Mouse (Mus musculus) lung, embryonic 15.5 days (tissue): ENCODE results near the gene Gm45213. TPM values are rescaled to one million over a fixed set of nuclear protein-coding genes. Genes with fewer than 3 reads are reported as not detected.

ENCODE experiments used
- ATAC-seq: fragments of 200-750 bp; cut with Nextera tagmentation; 2 replicates; pipeline ENCODE4 v1.8.0; 2017; ENCODE audit warnings: moderate number of reproducible peaks, borderline replicate concordance; ENCODE audit not compliant: low FRiP score, low TSS enrichment; ENCODE audit errors: extremely low read depth
- H3K27ac ChIP-seq: fragments of 300-500 bp; sonication (generic); 2 replicates; pipeline ENCODE4 v1.5.1; 2015; ENCODE audit warnings: moderate library complexity, mild to moderate bottlenecking, inconsistent platforms
- H3K27me3 ChIP-seq: fragments of 300-500 bp; sonication (generic); 2 replicates; pipeline ENCODE4 v1.6.1; 2015; ENCODE audit warnings: inconsistent platforms
- H3K36me3 ChIP-seq: fragments of 300-500 bp; sonication (generic); 2 replicates; pipeline ENCODE4 v1.6.1; 2015; ENCODE audit warnings: inconsistent platforms
- H3K4me1 ChIP-seq: fragments of 300-500 bp; sonication (generic); 2 replicates; pipeline ENCODE4 v1.6.1; 2015; ENCODE audit warnings: inconsistent platforms
- H3K4me2 ChIP-seq: fragments of 300-500 bp; sonication (generic); 2 replicates; pipeline ENCODE4 v1.6.1; 2015; ENCODE audit warnings: inconsistent platforms, mild to moderate bottlenecking, moderate library complexity
- H3K4me3 ChIP-seq: fragments of 300-500 bp; sonication (generic); 2 replicates; pipeline ENCODE4 v1.5.1; 2015; ENCODE audit warnings: mild to moderate bottlenecking, inconsistent platforms
- H3K9ac ChIP-seq: fragments of 300-500 bp; sonication (generic); 2 replicates; pipeline ENCODE4 v1.6.1; 2015; ENCODE audit warnings: inconsistent platforms
- H3K9me3 ChIP-seq: fragments of 300-500 bp; sonication (generic); 2 replicates; pipeline ENCODE4 v1.6.1; 2016; ENCODE audit warnings: inconsistent platforms
- WGBS: fragments of 180-500 bp; shearing (Covaris S2); methylation state at CpG from one replicate; pipeline ENCODE4 v1.1.7; 2015; 5-methylcytosine and 5-hydroxymethylcytosine counted together
- polyA plus RNA-seq: library from polyadenylated mRNA; unstranded; fragments of >200 nt; fragmentation: Nextera tagmentation; extraction: Ambion mirVana; gene quantifications from 2 replicates; pipeline ENCODE4 v1.2.1, GENCODE M21; 2015

Gene Gm45213
- polyA plus RNA-seq, 1 experiment from 2014 or later, result not detected

- Histone ChIP-seq H3K9ac (peak overlapping the region; percentile 71), H3K4me3 (peak overlapping the region; percentile 91), H3K27me3 (no peaks in the 10 kb centered on the region), H3K36me3 (no peaks in the 10 kb centered on the region), H3K4me2 (peak overlapping the region; percentile 71), H3K4me1 (peaks cover 66% of the 10 kb centered on the region), H3K9me3 (no peaks in the 10 kb centered on the region), H3K27ac (peak overlapping the region; percentile 91)
- under 1% methylated on average over 49 of the region's 77 CpGs for WGBS
- 0 out of 2 replicates have a peak, but pooled peaks have one; percentile 31 for ATAC-seq
Measured at GRCm38 (mm10) chr7:66109855-66110635, 66.6 kb downstream of the Gm45213 start.

GRCm38 (mm10) chr7:66110636-66111112 lies 67.3 kb downstream of the Gm45213 start:
- Histone ChIP-seq H3K27ac (peak overlapping the region; percentile 91), H3K9me3 (no peaks in the 10 kb centered on the region), H3K4me3 (peak overlapping the region; percentile 91), H3K9ac (peak overlapping the region; percentile 71), H3K36me3 (no peaks in the 10 kb centered on the region), H3K4me2 (peak overlapping the region; percentile 71), H3K4me1 (peaks cover 67% of the 10 kb centered on the region), H3K27me3 (no peaks in the 10 kb centered on the region)
- WGBS, result under 1% methylated on average over 10 of the region's 10 CpGs
- no peak for ATAC-seq

- Histone ChIP-seq H3K36me3 (no peaks in the 10 kb centered on the region), H3K9me3 (no peaks in the 10 kb centered on the region), H3K9ac (peak overlapping the region; percentile 71; the same call in 1 of the 2 replicates), H3K27me3 (no peaks in the 10 kb centered on the region), H3K4me1 (peaks cover 69% of the 10 kb centered on the region), H3K4me2 (peak overlapping the region; percentile 71), H3K27ac (0 out of 2 replicates have a peak overlapping the region, but pooled peaks have one; percentile 91), H3K4me3 (peak overlapping the region; percentile 91)
- WGBS, result 45% methylated on average over 10 of the region's 10 CpGs
- no peak for ATAC-seq
Measured at GRCm38 (mm10) chr7:66111211-66111610, 67.8 kb downstream of the Gm45213 start.

Other genes with a start within 250 kb of the Gm45213 start
- 7.6 and 9.2 TPM in 2 replicates for gene Pcsk6, start 181.9 kb upstream of the Gm45213 start, polyA plus RNA-seq
- gene Snrpa1, start 15.4 kb downstream of the Gm45213 start, polyA plus RNA-seq, result 177 and 181 TPM in 2 replicates
- 101 and 105 TPM in 2 replicates for gene Selenos, start 36.0 kb downstream of the Gm45213 start, polyA plus RNA-seq
- gene Chsy1, start 65.9 kb downstream of the Gm45213 start, polyA plus RNA-seq, result 18.2 and 18.5 TPM in 2 replicates